Mouse (Mus musculus): ENCODE results near the gene Clk3.

DNA sequence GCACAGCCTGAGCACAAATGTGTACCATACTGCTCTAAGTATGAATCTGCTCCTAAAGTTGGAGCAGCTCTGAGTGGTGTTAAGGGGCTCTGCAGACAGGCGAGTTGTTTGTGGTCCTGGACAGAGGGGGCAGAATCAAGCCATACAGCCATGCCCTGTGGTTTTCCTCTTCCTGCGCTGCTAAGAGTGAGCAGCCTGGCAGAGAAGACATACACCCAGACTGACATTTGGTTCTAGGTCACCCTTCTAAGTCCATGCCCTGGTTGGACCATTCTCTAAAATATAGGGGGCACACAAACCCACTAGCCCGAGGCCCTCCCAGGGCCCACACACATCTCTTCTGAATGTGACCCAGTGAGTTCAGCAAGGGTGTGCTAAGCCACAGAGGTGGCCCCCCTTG, 24.1 kb upstream of the Clk3 start:
- TF ChIP-seq CTCF (IDR thresholded peaks at IDR 0.05) (no peak), POLR2A (IDR thresholded peaks at IDR 0.05; ENCODE audit: insufficient read depth, low read depth, low read length) (no peak)
